Mouse (Mus musculus) E14TG2a.4 (cell line): ENCODE data around the gene Ube2j2.
A peak's percentile ranks its signal among the peaks of the same experiment; 100 is the strongest.

Experiments
- H3K27me3 ChIP-seq: 2 replicates; pipeline ENCODE4 v1.6.1; 2014; ENCODE audit warnings: low read length, control low read depth; ENCODE audit not compliant: insufficient read depth
- H3K36me3 ChIP-seq: 2 replicates; pipeline ENCODE4 v1.6.1; 2014; ENCODE audit warnings: low read length, control low read depth; ENCODE audit not compliant: insufficient read depth
- H3K4me1 ChIP-seq: replicated peaks from 2 replicates; pipeline ENCODE4 v1.6.1; 2014; ENCODE audit warnings: low read depth, low read length, control low read depth
- H3K4me3 ChIP-seq: replicated peaks from 2 replicates; pipeline ENCODE4 v1.5.1; 2014; ENCODE audit warnings: mild to moderate bottlenecking, low read length
- H3K9me3 ChIP-seq: 2 replicates; pipeline ENCODE4 v1.6.1; 2014; ENCODE audit warnings: low read length, control low read depth
- CTCF ChIP-seq: conservative IDR thresholded peaks from 2 replicates; pipeline ENCODE4 v1.5.1; 2014; ENCODE audit warnings: low read length
- NANOG ChIP-seq: IDR thresholded peaks from 2 replicates; pipeline ENCODE4 v1.6.1; 2014; ENCODE audit warnings: borderline replicate concordance, low read length, mixed read lengths
- POU5F1 ChIP-seq: IDR thresholded peaks from 2 replicates; pipeline ENCODE4 v1.6.1; 2014; ENCODE audit warnings: low read length, borderline replicate concordance

The Ube2j2 gene

GRCm38 (mm10) chr4:155943534-155944249 lies at the start of gene Ube2j2:
Gene Ube2j2, plus strand, starts transcription at chr4:155943831.
- Histone ChIP-seq H3K4me1 (peaks cover 46% of the 10 kb centered on the region), H3K27me3 (no peaks in the 10 kb centered on the region), H3K36me3 (peaks cover 29% of the 10 kb centered on the region), H3K4me3 (peak within 1 kb of the TSS; percentile 96), H3K9me3 (no peaks in the 10 kb centered on the region)
- TF ChIP-seq POU5F1 (no peak), CTCF (no peak), NANOG (no peak)

DNA sequence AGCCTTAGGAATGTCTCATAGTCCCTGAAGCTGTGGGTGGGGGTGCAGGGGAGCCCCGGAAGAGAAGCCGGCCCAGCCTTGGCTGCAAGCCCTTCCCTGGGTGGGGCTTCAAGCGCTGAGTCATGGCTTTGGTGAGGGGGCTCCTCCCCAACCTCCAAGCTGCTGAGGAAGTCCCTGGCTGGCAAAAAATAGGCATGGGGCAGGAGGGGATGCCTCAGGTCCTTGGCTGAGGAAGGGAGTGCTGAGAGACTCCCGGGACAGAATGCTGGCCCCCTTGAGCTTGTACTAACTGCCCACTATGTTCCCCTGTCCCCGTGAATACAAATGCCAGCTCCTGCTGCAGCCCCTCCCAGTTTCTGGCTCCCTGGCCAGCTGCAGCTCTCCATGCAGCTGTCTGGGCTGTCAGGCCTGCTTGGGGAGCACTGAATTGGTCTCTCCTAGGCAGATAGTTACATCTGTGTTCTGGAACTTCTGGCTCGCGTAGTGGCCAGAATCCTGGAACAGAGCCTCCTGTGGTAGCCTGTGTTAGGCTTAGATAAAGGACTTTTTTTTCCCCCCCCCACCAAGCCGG lies 49.2 kb upstream of the Ube2j2 start:
- H3K27me3 ChIP-seq, result peaks cover 3% of the 10 kb centered on the region; the same call in 1 of the 2 replicates
- peaks cover 40% of the 10 kb centered on the region for H3K36me3 ChIP-seq
- TF ChIP-seq CTCF, result no peak
- TF ChIP-seq NANOG, result no peak
- TF ChIP-seq POU5F1, result no peak
- H3K4me3 ChIP-seq, result peak overlapping the region; percentile 99
- no peaks in the 10 kb centered on the region for H3K9me3 ChIP-seq
- peaks cover 57% of the 10 kb centered on the region for H3K4me1 ChIP-seq

DNA sequence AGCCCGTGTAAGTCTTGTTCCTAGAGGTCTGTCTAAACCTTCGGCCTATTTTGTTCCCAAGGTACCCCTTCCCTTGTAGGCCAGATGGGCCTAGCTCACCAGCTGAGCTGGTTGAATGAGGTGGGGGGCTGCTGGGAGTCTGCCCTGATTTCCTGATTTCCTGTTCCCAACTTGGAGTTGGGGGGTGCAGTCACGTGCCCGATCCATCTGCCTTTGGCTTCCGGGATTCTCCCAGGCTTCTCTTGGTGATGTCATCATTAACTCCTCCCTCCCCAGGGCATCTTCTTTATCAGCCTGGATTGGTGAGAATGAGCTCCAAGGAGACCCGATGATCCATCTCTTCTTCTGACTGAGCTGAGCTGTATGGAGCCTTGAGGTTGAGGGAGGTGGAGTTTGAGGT lies 48.4 kb upstream of the Ube2j2 start:
- Histone ChIP-seq H3K9me3 (no peaks in the 10 kb centered on the region), H3K4me3 (peak overlapping the region; percentile 99), H3K36me3 (peaks cover 40% of the 10 kb centered on the region), H3K4me1 (peaks cover 49% of the 10 kb centered on the region), H3K27me3 (peaks cover 3% of the 10 kb centered on the region; the same call in 1 of the 2 replicates)
- no peak for TF ChIP-seq CTCF
- TF ChIP-seq POU5F1, result no peak
- TF ChIP-seq NANOG, result no peak

- TF ChIP-seq CTCF (no peak), NANOG (no peak), POU5F1 (no peak)
- peaks cover 43% of the 10 kb centered on the region for H3K4me1 ChIP-seq
Observed at GRCm38 (mm10) chr4:155895826-155896225, 47.8 kb upstream of the Ube2j2 start.

GRCm38 (mm10) chr4:155896461-155896860 lies 47.2 kb upstream of the Ube2j2 start:
- Histone ChIP-seq H3K4me3 (no peak overlapping the region), H3K27me3 (peaks cover 3% of the 10 kb centered on the region; the same call in 1 of the 2 replicates), H3K9me3 (no peaks in the 10 kb centered on the region), H3K4me1 (peaks cover 41% of the 10 kb centered on the region), H3K36me3 (peaks cover 45% of the 10 kb centered on the region)
- TF ChIP-seq POU5F1 (no peak), NANOG (no peak), CTCF (no peak)

More at GRCm38 (mm10) chr4:155895826-155896225, 47.8 kb upstream of the Ube2j2 start:
- peak overlapping the region; percentile 99; the same call in 1 of the 2 replicates for H3K4me3 ChIP-seq
- no peaks in the 10 kb centered on the region for H3K9me3 ChIP-seq
- H3K36me3 ChIP-seq, result peaks cover 39% of the 10 kb centered on the region
- H3K27me3 ChIP-seq, result peaks cover 3% of the 10 kb centered on the region; the same call in 1 of the 2 replicates

DNA sequence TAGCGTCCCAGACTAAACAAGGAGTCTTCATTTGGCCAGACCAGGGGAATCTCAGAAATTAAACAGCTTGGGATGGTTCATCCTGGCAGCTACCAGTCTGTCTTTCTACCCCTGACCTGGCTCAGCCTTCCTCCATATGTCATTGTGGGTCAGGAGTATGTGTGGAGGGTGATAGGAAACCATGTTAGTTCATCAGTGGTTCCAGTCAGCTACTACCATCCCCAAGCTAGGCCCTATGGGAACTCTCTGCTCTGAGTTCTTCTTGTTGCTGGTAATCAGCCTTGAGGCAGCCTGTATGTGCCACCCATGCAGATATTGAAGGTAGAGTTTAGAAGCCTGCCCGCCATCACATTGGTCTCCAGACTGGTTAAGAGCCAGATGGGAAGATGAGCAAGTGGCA lies 45.3 kb upstream of the Ube2j2 start:
- peaks cover 34% of the 10 kb centered on the region for H3K4me1 ChIP-seq
- TF ChIP-seq NANOG (no peak), CTCF (no peak), POU5F1 (no peak)
- H3K36me3 ChIP-seq, result peaks cover 64% of the 10 kb centered on the region
- H3K27me3 ChIP-seq, result no peaks in the 10 kb centered on the region
- no peaks in the 10 kb centered on the region for H3K9me3 ChIP-seq
- no peak overlapping the region for H3K4me3 ChIP-seq

GRCm38 (mm10) chr4:155899355-155899754 lies 44.3 kb upstream of the Ube2j2 start:
- peaks cover 69% of the 10 kb centered on the region for H3K36me3 ChIP-seq
- no peaks in the 10 kb centered on the region for H3K27me3 ChIP-seq
- H3K4me3 ChIP-seq, result no peak overlapping the region
- H3K9me3 ChIP-seq, result no peaks in the 10 kb centered on the region
- TF ChIP-seq CTCF, result no peak
- no peak for TF ChIP-seq NANOG
- TF ChIP-seq POU5F1, result no peak
- H3K4me1 ChIP-seq, result peaks cover 28% of the 10 kb centered on the region

GRCm38 (mm10) chr4:155901205-155901604 lies 42.4 kb upstream of the Ube2j2 start:
- Histone ChIP-seq H3K4me1 (peaks cover 16% of the 10 kb centered on the region), H3K9me3 (no peaks in the 10 kb centered on the region), H3K36me3 (peaks cover 85% of the 10 kb centered on the region), H3K27me3 (no peaks in the 10 kb centered on the region), H3K4me3 (no peak overlapping the region)
- TF ChIP-seq CTCF (no peak), NANOG (no peak), POU5F1 (no peak)
